28 mouse cellular contexts compared by ENCODE assay signal in genomic region chr17:65564189-65564588, GRCm38 (mm10). TPM values are rescaled to one million over a fixed set of nuclear protein-coding genes. Genes with fewer than 3 reads are reported as not detected.
"Had no signal": no experiment of that assay in that cellular context is flagged by ENCODE, and none has a peak within 500 bp of the region (broad histone marks: within the 10 kb centered on the region; RNA-seq: fewer than 3 reads in every experiment).

No protein-coding gene starts in this region.

- H3K27ac ChIP-seq: embryonic facial prominence, embryonic 10.5 days; embryonic facial prominence, embryonic 12.5 days; embryonic facial prominence, embryonic 13.5 days; embryonic facial prominence, embryonic 15.5 days; forebrain, embryonic 10.5 days; forebrain, embryonic 12.5 days; forebrain, embryonic 13.5 days; forebrain, embryonic 15.5 days; heart, adult 2 months; heart, embryonic 10.5 days had no signal

- H3K4me2 ChIP-seq: embryonic facial prominence, embryonic 12.5 days; embryonic facial prominence, embryonic 13.5 days; embryonic facial prominence, embryonic 15.5 days; forebrain, embryonic 12.5 days; forebrain, embryonic 13.5 days; forebrain, embryonic 15.5 days had no signal

- H3K9me3 ChIP-seq: embryonic facial prominence, embryonic 10.5 days; embryonic facial prominence, embryonic 12.5 days; embryonic facial prominence, embryonic 13.5 days; embryonic facial prominence, embryonic 15.5 days; forebrain, embryonic 10.5 days; forebrain, embryonic 12.5 days; forebrain, embryonic 13.5 days; forebrain, embryonic 15.5 days; heart, embryonic 10.5 days had no signal

- H3K4me3 ChIP-seq: embryonic facial prominence, embryonic 10.5 days; embryonic facial prominence, embryonic 12.5 days; embryonic facial prominence, embryonic 13.5 days; embryonic facial prominence, embryonic 15.5 days; erythroblast, embryonic 14.5 days; forebrain, embryonic 10.5 days; forebrain, embryonic 12.5 days; forebrain, embryonic 13.5 days; forebrain, embryonic 15.5 days; gastrocnemius, adult 2 months; heart, adult 2 months; heart, embryonic 10.5 days had no signal

- H3K27me3 ChIP-seq: embryonic facial prominence, embryonic 12.5 days; embryonic facial prominence, embryonic 15.5 days; forebrain, embryonic 12.5 days; forebrain, embryonic 13.5 days; forebrain, embryonic 15.5 days had no signal

- H3K36me3 ChIP-seq: embryonic facial prominence, embryonic 10.5 days; embryonic facial prominence, embryonic 12.5 days; embryonic facial prominence, embryonic 13.5 days; embryonic facial prominence, embryonic 15.5 days; forebrain, embryonic 10.5 days; forebrain, embryonic 12.5 days; forebrain, embryonic 15.5 days; heart, embryonic 10.5 days had no signal

- H3K9ac ChIP-seq: embryonic facial prominence, embryonic 12.5 days; embryonic facial prominence, embryonic 13.5 days; embryonic facial prominence, embryonic 15.5 days; forebrain, embryonic 12.5 days; forebrain, embryonic 13.5 days; forebrain, embryonic 15.5 days; forebrain, postnatal 0 days had no signal

- H3K4me1 ChIP-seq: embryonic facial prominence, embryonic 10.5 days; embryonic facial prominence, embryonic 12.5 days; embryonic facial prominence, embryonic 13.5 days; forebrain, embryonic 10.5 days; forebrain, embryonic 12.5 days; forebrain, embryonic 13.5 days; heart, embryonic 10.5 days had no signal

- DNase-seq: cerebellum, adult 9-11 months; cerebellum, postnatal 10 days; cerebellum, postnatal 14 days; cerebellum, postnatal 25 days; cerebellum, postnatal 36 days; embryo, embryonic 11 days; forebrain, postnatal 0 days; gastrocnemius, adult 2 months; gastrocnemius, postnatal 10 days; gastrocnemius, postnatal 14 days; gastrocnemius, postnatal 25 days; gastrocnemius, postnatal 36 days; heart, adult 18-20 months; heart, adult 2 months had no signal

RNA-seq across cellular contexts. Expression of gene Tmem232, which starts 23.6 kb away (rescaled TPM):
- total RNA-seq: common myeloid progenitor, adult 5-6 weeks; granulocyte monocyte progenitor cell, adult 5-6 weeks; heart, adult 2 months had no signal
- polyA plus RNA-seq: embryonic facial prominence, embryonic 10.5 days; embryonic facial prominence, embryonic 11.5 days; erythroblast, embryonic 14.5 days; forebrain, embryonic 10.5 days; forebrain, embryonic 11.5 days; forebrain, embryonic 12.5 days; heart, embryonic 10.5 days had no signal
